Mouse (Mus musculus) embryonic facial prominence, embryonic 15.5 days (tissue): ENCODE results near the gene Frmd5. TPM values are rescaled to one million over a fixed set of nuclear protein-coding genes. Genes with fewer than 3 reads are reported as not detected.
A peak's percentile ranks its signal among the peaks of the same experiment; 100 is the strongest.

Experiments
- ATAC-seq: fragments of 200-750 bp; cut with Nextera tagmentation; 2 replicates; pipeline ENCODE4 v1.8.0; 2017; ENCODE audit warnings: low read depth, moderate TSS enrichment; ENCODE audit not compliant: insufficient number of reproducible peaks, low FRiP score, low TSS enrichment
- H3K27ac ChIP-seq: fragments of 300-500 bp; sonication (generic); replicated peaks from 2 replicates; pipeline ENCODE4 v1.5.1; 2015; ENCODE audit warnings: mild to moderate bottlenecking, inconsistent platforms
- H3K27me3 ChIP-seq: fragments of 300-500 bp; sonication (generic); 2 replicates; pipeline ENCODE4 v1.6.1; 2015; ENCODE audit warnings: inconsistent platforms
- H3K36me3 ChIP-seq: fragments of 300-500 bp; sonication (generic); 2 replicates; pipeline ENCODE4 v1.6.1; 2015; ENCODE audit warnings: mild to moderate bottlenecking, inconsistent platforms
- H3K4me1 ChIP-seq: fragments of 300-500 bp; sonication (generic); 2 replicates; pipeline ENCODE4 v1.6.1; 2015; ENCODE audit warnings: inconsistent platforms
- H3K4me2 ChIP-seq: fragments of 300-500 bp; sonication (generic); replicated peaks from 2 replicates; pipeline ENCODE4 v1.6.1; 2015; ENCODE audit warnings: mild to moderate bottlenecking, inconsistent platforms
- H3K4me3 ChIP-seq: fragments of 300-500 bp; sonication (generic); replicated peaks from 2 replicates; pipeline ENCODE4 v1.5.1; 2015; ENCODE audit warnings: mild to moderate bottlenecking, inconsistent platforms
- H3K9ac ChIP-seq: fragments of 300-500 bp; sonication (generic); 2 replicates; pipeline ENCODE4 v1.6.1; 2015; ENCODE audit warnings: inconsistent platforms
- H3K9me3 ChIP-seq: fragments of 300-500 bp; sonication (generic); replicated peaks from 2 replicates; pipeline ENCODE4 v1.6.1; 2016; ENCODE audit warnings: inconsistent platforms
- WGBS: fragments of 180-500 bp; shearing (Covaris S2); methylation state at CpG from one replicate; pipeline ENCODE4 v1.1.7; 2015; 5-methylcytosine and 5-hydroxymethylcytosine counted together
- polyA plus RNA-seq: library from polyadenylated mRNA; unstranded; fragments of >200 nt; fragmentation: Nextera tagmentation; extraction: Ambion mirVana; gene quantifications from 2 replicates; pipeline ENCODE4 v1.2.1, GENCODE M21; 2015

The Frmd5 gene
- polyA plus RNA-seq, 1 experiment from 2014 or later: 2.2 TPM

GRCm38 (mm10) chr2:121615199-121615559 is 191.7 kb downstream of the Frmd5 start:
- Histone ChIP-seq H3K27ac (no peak overlapping the region), H3K4me3 (no peak overlapping the region), H3K36me3 (no peaks in the 10 kb centered on the region), H3K4me2 (no peak overlapping the region), H3K27me3 (no peaks in the 10 kb centered on the region), H3K9ac (no peak overlapping the region), H3K4me1 (peaks cover 10% of the 10 kb centered on the region), H3K9me3 (no peaks in the 10 kb centered on the region)
- WGBS: 83% methylated on average over 7 of the region's 7 CpGs
- ATAC-seq: no peak

- 78% methylated on average over 9 of the region's 9 CpGs for WGBS
These were observed 192.2 kb downstream of the Frmd5 start for GRCm38 (mm10) chr2:121614483-121615198.

GRCm38 (mm10) chr2:121612112-121612511 is 194.8 kb downstream of the Frmd5 start:
- Histone ChIP-seq H3K4me2 (no peak overlapping the region), H3K9me3 (no peaks in the 10 kb centered on the region), H3K4me3 (no peak overlapping the region), H3K27ac (0 out of 2 replicates have a peak overlapping the region, but pooled peaks have one; percentile 34), H3K4me1 (peaks cover 10% of the 10 kb centered on the region), H3K36me3 (no peaks in the 10 kb centered on the region), H3K27me3 (no peaks in the 10 kb centered on the region), H3K9ac (no peak overlapping the region)
- no peak for ATAC-seq
- WGBS: 62% methylated on average over 5 of the region's 5 CpGs

More at GRCm38 (mm10) chr2:121614483-121615198, 192.2 kb downstream of the Frmd5 start:
- Histone ChIP-seq H3K27me3 (no peaks in the 10 kb centered on the region), H3K4me1 (peaks cover 10% of the 10 kb centered on the region), H3K9ac (no peak overlapping the region), H3K36me3 (no peaks in the 10 kb centered on the region), H3K4me3 (no peak overlapping the region), H3K9me3 (no peaks in the 10 kb centered on the region), H3K4me2 (no peak overlapping the region), H3K27ac (no peak overlapping the region)
- ATAC-seq: no peak

- H3K4me1 ChIP-seq: peaks cover 10% of the 10 kb centered on the region
- H3K36me3 ChIP-seq: no peaks in the 10 kb centered on the region
- ATAC-seq: no peak
These were observed 196.6 kb downstream of the Frmd5 start for GRCm38 (mm10) chr2:121610008-121610884.

GRCm38 (mm10) chr2:121609141-121609724 is 197.7 kb downstream of the Frmd5 start:
- Histone ChIP-seq H3K4me3 (no peak overlapping the region), H3K9me3 (no peaks in the 10 kb centered on the region), H3K27me3 (no peaks in the 10 kb centered on the region), H3K4me1 (peaks cover 10% of the 10 kb centered on the region), H3K9ac (no peak overlapping the region), H3K27ac (no peak overlapping the region), H3K4me2 (no peak overlapping the region), H3K36me3 (no peaks in the 10 kb centered on the region)
- WGBS: 70% methylated on average over 11 of the region's 11 CpGs
- no peak for ATAC-seq

More at GRCm38 (mm10) chr2:121610008-121610884, 196.6 kb downstream of the Frmd5 start:
- Histone ChIP-seq H3K9ac (no peak overlapping the region), H3K9me3 (no peaks in the 10 kb centered on the region), H3K27me3 (no peaks in the 10 kb centered on the region), H3K27ac (no peak overlapping the region), H3K4me3 (no peak overlapping the region), H3K4me2 (no peak overlapping the region)
- WGBS: 50% methylated on average over 17 of the region's 17 CpGs

GRCm38 (mm10) chr2:121602397-121602796 is 204.5 kb downstream of the Frmd5 start:
- H3K27ac ChIP-seq: no peak overlapping the region
- H3K4me1 ChIP-seq: no peaks in the 10 kb centered on the region
- 50% methylated on average over 4 of the region's 4 CpGs for WGBS
- no peak for ATAC-seq
- H3K27me3 ChIP-seq: no peaks in the 10 kb centered on the region
- no peak overlapping the region for H3K9ac ChIP-seq
- no peak overlapping the region for H3K4me2 ChIP-seq
- H3K9me3 ChIP-seq: no peaks in the 10 kb centered on the region
- no peaks in the 10 kb centered on the region for H3K36me3 ChIP-seq
- no peak overlapping the region for H3K4me3 ChIP-seq

- Histone ChIP-seq H3K4me3 (no peak overlapping the region), H3K36me3 (no peaks in the 10 kb centered on the region), H3K27ac (no peak overlapping the region), H3K4me1 (no peaks in the 10 kb centered on the region), H3K9ac (no peak overlapping the region), H3K9me3 (no peaks in the 10 kb centered on the region), H3K27me3 (no peaks in the 10 kb centered on the region), H3K4me2 (no peak overlapping the region)
- no peak for ATAC-seq
- WGBS: 57% methylated on average over 7 of the region's 7 CpGs
These were observed 205.3 kb downstream of the Frmd5 start for GRCm38 (mm10) chr2:121601543-121601942.

- Histone ChIP-seq H3K4me1 (no peaks in the 10 kb centered on the region), H3K27me3 (no peaks in the 10 kb centered on the region), H3K27ac (no peak overlapping the region), H3K9ac (no peak overlapping the region), H3K4me3 (no peak overlapping the region), H3K4me2 (no peak overlapping the region), H3K36me3 (no peaks in the 10 kb centered on the region), H3K9me3 (no peaks in the 10 kb centered on the region)
- WGBS: 86% methylated on average over 8 of the region's 8 CpGs
- no peak for ATAC-seq
These were observed 206.2 kb downstream of the Frmd5 start for GRCm38 (mm10) chr2:121600736-121601135.

- no peak overlapping the region for H3K4me3 ChIP-seq
- H3K9ac ChIP-seq: no peak overlapping the region
- ATAC-seq: no peak
- H3K4me2 ChIP-seq: no peak overlapping the region
- H3K27me3 ChIP-seq: no peaks in the 10 kb centered on the region
- no peaks in the 10 kb centered on the region for H3K36me3 ChIP-seq
- peaks cover 8% of the 10 kb centered on the region for H3K4me1 ChIP-seq
- H3K9me3 ChIP-seq: no peaks in the 10 kb centered on the region
- H3K27ac ChIP-seq: no peak overlapping the region
- WGBS: 65% methylated on average over 7 of the region's 7 CpGs
These were observed 208.6 kb downstream of the Frmd5 start for GRCm38 (mm10) chr2:121598249-121598648.

GRCm38 (mm10) chr2:121596621-121597020 is 210.3 kb downstream of the Frmd5 start:
- 74% methylated on average over 2 of the region's 2 CpGs for WGBS
- Histone ChIP-seq H3K27ac (no peak overlapping the region), H3K27me3 (no peaks in the 10 kb centered on the region), H3K4me1 (peaks cover 8% of the 10 kb centered on the region), H3K36me3 (no peaks in the 10 kb centered on the region), H3K9ac (no peak overlapping the region), H3K4me2 (no peak overlapping the region), H3K4me3 (no peak overlapping the region), H3K9me3 (no peaks in the 10 kb centered on the region)
- no peak for ATAC-seq

GRCm38 (mm10) chr2:121594660-121595291 is 212.1 kb downstream of the Frmd5 start:
- H3K9ac ChIP-seq: no peak overlapping the region
- no peak for ATAC-seq
- H3K27ac ChIP-seq: no peak overlapping the region
- peaks cover 8% of the 10 kb centered on the region for H3K4me1 ChIP-seq
- 34% methylated on average over 8 of the region's 8 CpGs for WGBS
- H3K4me2 ChIP-seq: no peak overlapping the region
- no peaks in the 10 kb centered on the region for H3K9me3 ChIP-seq
- H3K27me3 ChIP-seq: no peaks in the 10 kb centered on the region
- H3K36me3 ChIP-seq: no peaks in the 10 kb centered on the region
- H3K4me3 ChIP-seq: no peak overlapping the region
